Mouse (Mus musculus): Measurements from ENCODE around the gene Atg2b.

Atg2b gene

GRCm38 (mm10) chr12:105683933-105684901 is 794 bp downstream of the Atg2b start, which contains the start of gene Gskip:
Gene Gskip, plus strand, starts transcription at chr12:105684829.
- DNase-seq, result peak; percentile 62

GRCm38 (mm10) chr12:105678762-105679161 is 6.2 kb downstream of the Atg2b start:
- no peak for DNase-seq

GRCm38 (mm10) chr12:105678211-105678610 is 6.8 kb downstream of the Atg2b start:
- DNase-seq, result no peak

GRCm38 (mm10) chr12:105676274-105676673 is 8.7 kb downstream of the Atg2b start:
- no peak for DNase-seq

GRCm38 (mm10) chr12:105655850-105656249 is 29.2 kb downstream of the Atg2b start:
- DNase-seq, result no peak

GRCm38 (mm10) chr12:105642770-105643321 is 42.2 kb downstream of the Atg2b start:
- no peak for DNase-seq

- no peak for DNase-seq
These were observed 47.5 kb downstream of the Atg2b start for GRCm38 (mm10) chr12:105637554-105637953.

GRCm38 (mm10) chr12:105636551-105636950 is 48.5 kb downstream of the Atg2b start:
- no peak for DNase-seq

- no peak for DNase-seq
These were observed 50.5 kb downstream of the Atg2b start for GRCm38 (mm10) chr12:105634374-105635067.

- no peak for DNase-seq
These were observed 59.2 kb downstream of the Atg2b start for GRCm38 (mm10) chr12:105625798-105626197.

GRCm38 (mm10) chr12:105622981-105623539 is 62.0 kb downstream of the Atg2b start:
- DNase-seq, result no peak

- DNase-seq, result no peak
These were observed 63.0 kb downstream of the Atg2b start for GRCm38 (mm10) chr12:105622048-105622447.

GRCm38 (mm10) chr12:105613559-105613958 is 71.5 kb downstream of the Atg2b start:
- DNase-seq, result no peak

GRCm38 (mm10) chr12:105611748-105612147 is 73.3 kb downstream of the Atg2b start:
- DNase-seq, result peak; percentile 27

GRCm38 (mm10) chr12:105611045-105611444 is 74.0 kb downstream of the Atg2b start:
- no peak for DNase-seq

- no peak for DNase-seq
These were observed 78.1 kb downstream of the Atg2b start for GRCm38 (mm10) chr12:105606881-105607280.

- no peak for DNase-seq
These were observed 79.8 kb downstream of the Atg2b start for GRCm38 (mm10) chr12:105605212-105605611.

GRCm38 (mm10) chr12:105603904-105604303 is 81.1 kb downstream of the Atg2b start:
- no peak for DNase-seq

- DNase-seq, result no peak
These were observed 82.3 kb downstream of the Atg2b start, which contains the start of gene Bdkrb1 for GRCm38 (mm10) chr12:105602581-105603210. Gene Bdkrb1, plus strand, starts transcription at chr12:105603085.

- DNase-seq, result no peak
These were observed 83.4 kb downstream of the Atg2b start for GRCm38 (mm10) chr12:105601586-105601985.

GRCm38 (mm10) chr12:105599098-105599497 is 85.9 kb downstream of the Atg2b start:
- DNase-seq, result no peak

GRCm38 (mm10) chr12:105598503-105598902 is 86.5 kb downstream of the Atg2b start:
- no peak for DNase-seq

GRCm38 (mm10) chr12:105597135-105597534 is 87.9 kb downstream of the Atg2b start:
- no peak for DNase-seq
